Mouse (Mus musculus): ENCODE measurements at regions not wholly inside any gene's neighbourhood (a gene's known extent, or its start where the extent isn't known, plus 50 kb on each side); places are given as distances from the start of the nearest gene placed in this dataset.

DNA sequence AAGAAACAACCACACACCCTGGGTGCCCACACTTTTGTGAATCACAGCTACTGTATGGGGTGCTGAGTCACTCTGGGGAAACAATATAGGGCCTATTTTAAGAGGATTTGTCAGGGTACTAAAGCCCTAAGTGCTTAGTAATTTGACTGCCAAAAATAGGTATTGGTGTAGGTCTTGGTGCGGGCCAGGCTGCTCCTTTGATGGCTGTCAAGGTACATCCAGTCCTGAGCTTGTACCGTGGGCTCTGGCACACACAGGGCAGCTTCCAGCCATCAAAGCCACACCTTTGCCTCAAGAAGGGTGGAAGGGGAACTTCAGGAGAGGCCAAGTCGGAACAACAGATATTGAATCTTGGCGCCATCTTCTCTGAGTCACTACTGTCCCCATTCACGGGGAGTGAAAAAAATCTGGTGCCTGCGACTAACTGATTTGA, 64.2 kb upstream of the Dlg1 start:
- DNase-seq = no peak

- DNase-seq = no peak
Observed at GRCm38 (mm10) chr16:31601278-31601677, 62.0 kb upstream of the Dlg1 start.

DNA sequence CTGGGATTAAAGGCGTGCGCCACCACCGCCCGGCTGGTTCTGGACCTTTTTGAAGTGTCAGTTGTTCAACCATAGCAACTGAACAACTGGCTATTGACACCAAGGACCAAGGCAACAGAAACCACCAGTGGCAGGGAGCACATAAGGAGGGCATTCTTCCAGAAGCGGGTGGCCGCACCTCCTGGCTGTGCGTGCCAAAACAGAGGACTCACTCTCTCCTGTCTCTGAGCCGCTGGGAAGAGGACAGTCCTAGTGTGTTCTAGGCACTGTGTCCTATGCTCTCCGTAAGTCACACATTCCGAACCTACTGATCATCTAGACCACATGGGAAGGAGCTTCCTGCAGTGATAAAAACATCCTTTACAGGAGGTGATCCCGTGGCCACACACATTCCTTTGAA, 60.1 kb upstream of the Dlg1 start:
- no peak for DNase-seq

GRCm38 (mm10) chr16:31606389-31607177, 56.7 kb upstream of the Dlg1 start:
- DNase-seq = no peak

- no peak for DNase-seq
Observed at GRCm38 (mm10) chr16:31608964-31609363, 54.3 kb upstream of the Dlg1 start.

DNA sequence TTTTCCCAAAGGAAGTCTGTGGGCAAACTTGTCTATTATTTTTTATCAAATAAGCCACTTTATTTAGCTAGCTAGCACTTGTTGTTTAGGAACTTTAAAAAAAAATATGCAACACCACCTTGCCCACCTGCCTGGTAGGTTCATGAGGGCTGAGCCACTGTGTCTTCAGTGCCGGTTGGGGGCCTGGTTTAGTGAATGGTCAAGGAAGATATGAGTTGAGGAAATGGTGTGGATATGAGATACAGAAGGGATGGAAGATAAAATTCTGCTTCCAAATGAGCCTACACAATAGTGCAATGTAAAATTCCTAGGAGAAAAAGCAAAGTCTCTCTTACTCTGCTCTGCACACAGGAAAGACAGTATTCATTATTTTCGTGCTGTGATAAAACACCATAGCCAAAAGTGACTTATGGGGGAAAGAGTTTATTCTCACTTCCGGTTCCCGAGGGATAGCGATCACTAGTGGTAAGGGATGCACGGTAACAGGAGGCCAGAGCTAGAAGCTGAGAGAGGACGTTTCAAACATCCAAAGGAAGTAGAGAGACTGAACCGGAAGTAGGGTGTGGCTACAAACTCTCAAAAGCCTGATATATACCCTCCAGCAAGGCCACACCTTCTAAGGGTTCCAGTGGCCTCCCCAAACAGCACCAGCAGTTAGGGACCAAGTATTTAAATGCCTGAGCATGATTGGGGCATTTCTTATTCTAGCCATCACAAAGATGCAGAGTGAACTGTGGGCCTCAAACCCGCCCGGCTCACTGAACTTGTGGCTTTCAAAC, 53.7 kb upstream of the Dlg1 start:
- DNase-seq = no peak
